Mouse (Mus musculus) kidney, postnatal 0 days (tissue): ENCODE measurements around the gene Idua. TPM values are rescaled to one million over a fixed set of nuclear protein-coding genes. Genes with fewer than 3 reads are reported as not detected.
A peak's percentile ranks its signal among the peaks of the same experiment; 100 is the strongest.

Experiments used
- ATAC-seq: fragments of 200-750 bp; cut with Nextera tagmentation; replicated peaks from 2 replicates; pipeline ENCODE4 v1.8.0; 2017; ENCODE audit warnings: low read depth, moderate number of reproducible peaks, moderate TSS enrichment, moderate library complexity; ENCODE audit not compliant: low FRiP score
- DNase-seq: peaks from one replicate; pipeline ENCODE4 v3.0.0-alpha.2; 2016; ENCODE audit warnings: low spot score
- H3K27ac ChIP-seq: fragments of 300-500 bp; sonication (generic); 2 replicates; pipeline ENCODE4 v1.5.1; 2014; ENCODE audit warnings: mild to moderate bottlenecking
- H3K27me3 ChIP-seq: fragments of 300-500 bp; sonication (generic); 2 replicates; pipeline ENCODE4 v1.6.1; 2014; ENCODE audit warnings: low read length, mixed read lengths; ENCODE audit not compliant: insufficient read depth
- H3K36me3 ChIP-seq: fragments of 300-500 bp; sonication (generic); 2 replicates; pipeline ENCODE4 v1.6.1; 2014; ENCODE audit warnings: low read length, mixed read lengths; ENCODE audit not compliant: insufficient read depth
- H3K4me1 ChIP-seq: fragments of 300-500 bp; sonication (generic); replicated peaks from 2 replicates; pipeline ENCODE4 v1.6.1; 2014; ENCODE audit warnings: antibody characterized with exemption, low read length, mixed read lengths; ENCODE audit not compliant: insufficient read depth
- H3K4me2 ChIP-seq: fragments of 300-500 bp; sonication (generic); 2 replicates; pipeline ENCODE4 v1.6.1; 2014; ENCODE audit warnings: mild to moderate bottlenecking, low read length, moderate library complexity, mixed read lengths
- H3K4me3 ChIP-seq: fragments of 300-500 bp; sonication (generic); replicated peaks from 2 replicates; pipeline ENCODE4 v1.5.1; 2014; ENCODE audit warnings: low read depth, low read length
- H3K9ac ChIP-seq: fragments of 300-500 bp; sonication (generic); 2 replicates; pipeline ENCODE4 v1.6.1; 2014; ENCODE audit warnings: low read depth, low read length
- H3K9me3 ChIP-seq: fragments of 300-500 bp; sonication (generic); replicated peaks from 2 replicates; pipeline ENCODE4 v1.6.1; 2016; ENCODE audit warnings: low read length, inconsistent platforms, mixed read lengths
- CTCF ChIP-seq: IDR thresholded peaks from 2 replicates; pipeline ENCODE4 v1.5.1; 2016; ENCODE audit warnings: antibody characterized with exemption, low read depth, mild to moderate bottlenecking, moderate library complexity
- WGBS: fragments of 180-500 bp; shearing (Covaris S2); extraction: QIAGEN DNeasy Blood & Tissue Kit; methylation state at CpG from one replicate; pipeline ENCODE4 v1.1.7; 2014; 5-methylcytosine and 5-hydroxymethylcytosine counted together
- polyA plus RNA-seq: library from polyadenylated mRNA; unstranded; fragments of >200 nt; fragmentation: Nextera tagmentation; extraction: Ambion mirVana; gene quantifications from 2 replicates; pipeline ENCODE4 v1.2.1, GENCODE M21; 2015

The Idua gene
- polyA plus RNA-seq, 1 experiment from 2014 or later = 6.3 TPM

- H3K27me3 ChIP-seq = no peaks in the 10 kb centered on the region
- 3% methylated on average over 15 of the region's 18 CpGs for WGBS
- H3K4me3 ChIP-seq = peak within 1 kb of the TSS; percentile 97
- peak within 1 kb of the TSS; percentile 45; the same call in 1 of the 2 replicates for H3K9ac ChIP-seq
- peak within 1 kb of the TSS; percentile 96 for H3K4me2 ChIP-seq
- ATAC-seq = peak; percentile 54
- H3K36me3 ChIP-seq = no peaks in the 10 kb centered on the region
- DNase-seq = peak; percentile 80
- H3K4me1 ChIP-seq = peaks cover 11% of the 10 kb centered on the region; the same call in 1 of the 2 replicates
- H3K9me3 ChIP-seq = no peaks in the 10 kb centered on the region
- H3K27ac ChIP-seq = no peak within 1 kb of the TSS
- peak; percentile 65 for TF ChIP-seq CTCF
These were observed 32.1 kb downstream of the Idua start, which contains the start of gene Fgfrl1 for GRCm38 (mm10) chr5:108692271-108692670. Gene Fgfrl1 (plus strand): TSS chr5:108692382.

- H3K36me3 ChIP-seq = no peaks in the 10 kb centered on the region
- H3K9ac ChIP-seq = peak overlapping the region; percentile 79
- H3K27me3 ChIP-seq = no peaks in the 10 kb centered on the region
- H3K27ac ChIP-seq = no peak overlapping the region
- WGBS = under 1% methylated on average over 36 of the region's 43 CpGs
- ATAC-seq (peak; percentile 93), DNase-seq (peak; percentile 97)
- peak overlapping the region; percentile 96 for H3K4me2 ChIP-seq
- no peaks in the 10 kb centered on the region for H3K9me3 ChIP-seq
- peaks cover 11% of the 10 kb centered on the region; the same call in 1 of the 2 replicates for H3K4me1 ChIP-seq
- peak overlapping the region; percentile 97 for H3K4me3 ChIP-seq
- TF ChIP-seq CTCF = no peak
These were observed 33.7 kb downstream of the Idua start for GRCm38 (mm10) chr5:108693872-108694288.

- Histone ChIP-seq H3K4me3 (peak overlapping the region; percentile 97), H3K36me3 (no peaks in the 10 kb centered on the region), H3K27ac (peak overlapping the region; percentile 27; the same call in 1 of the 2 replicates), H3K4me2 (peak overlapping the region; percentile 96), H3K4me1 (peaks cover 11% of the 10 kb centered on the region; the same call in 1 of the 2 replicates), H3K9me3 (no peaks in the 10 kb centered on the region), H3K9ac (peak overlapping the region; percentile 79), H3K27me3 (no peaks in the 10 kb centered on the region)
- DNase-seq (peak; percentile 55), ATAC-seq (peak; percentile 36)
- no peak for TF ChIP-seq CTCF
- WGBS = under 1% methylated on average over 91 of the region's 99 CpGs
These were observed 34.5 kb downstream of the Idua start for GRCm38 (mm10) chr5:108694352-108695261.

GRCm38 (mm10) chr5:108695861-108696260, 35.7 kb downstream of the Idua start:
- no peaks in the 10 kb centered on the region for H3K27me3 ChIP-seq
- TF ChIP-seq CTCF = no peak
- ATAC-seq = no peak
- DNase-seq = no peak
- H3K4me1 ChIP-seq = peaks cover 24% of the 10 kb centered on the region
- H3K9ac ChIP-seq = no peak overlapping the region
- no peaks in the 10 kb centered on the region for H3K9me3 ChIP-seq
- 91% methylated on average over 11 of the region's 12 CpGs for WGBS
- H3K4me2 ChIP-seq = no peak overlapping the region
- H3K27ac ChIP-seq = no peak overlapping the region
- H3K36me3 ChIP-seq = 0 out of 2 replicates have a peak, but pooled peaks cover 2% of the 10 kb centered on the region
- H3K4me3 ChIP-seq = no peak overlapping the region

DNA sequence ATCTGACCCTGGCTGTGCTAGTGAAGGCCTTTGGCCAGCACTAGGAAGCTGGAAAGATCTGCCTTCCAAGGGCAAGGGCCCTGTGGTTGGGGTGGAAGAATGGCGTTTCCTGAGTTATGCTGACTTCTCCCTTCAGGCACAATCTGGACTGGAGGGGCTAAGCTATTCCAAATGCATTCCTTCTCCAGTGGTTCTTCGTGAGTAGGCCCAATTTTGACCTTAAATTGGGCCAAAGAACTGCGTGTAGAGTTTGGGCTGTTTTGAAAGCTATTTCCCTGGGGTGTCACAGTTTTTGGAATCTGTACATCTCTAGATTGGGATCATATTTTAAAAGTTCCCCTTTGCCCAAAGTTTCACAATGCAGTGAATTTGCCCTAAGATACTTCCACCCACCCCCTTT, 36.4 kb downstream of the Idua start:
- Histone ChIP-seq H3K27ac (no peak overlapping the region; the same call in 1 of the 2 replicates), H3K36me3 (0 out of 2 replicates have a peak, but pooled peaks cover 4% of the 10 kb centered on the region), H3K4me1 (peaks cover 27% of the 10 kb centered on the region), H3K4me3 (no peak overlapping the region), H3K27me3 (no peaks in the 10 kb centered on the region), H3K4me2 (no peak overlapping the region), H3K9ac (no peak overlapping the region), H3K9me3 (no peaks in the 10 kb centered on the region)
- no peak for TF ChIP-seq CTCF
- DNase-seq (no peak), ATAC-seq (no peak)
- 70% methylated on average over 3 of the region's 3 CpGs for WGBS

GRCm38 (mm10) chr5:108697341-108697753, 37.2 kb downstream of the Idua start:
- H3K4me2 ChIP-seq = no peak overlapping the region
- DNase-seq (no peak), ATAC-seq (no peak)
- H3K4me1 ChIP-seq = peaks cover 27% of the 10 kb centered on the region
- no peak overlapping the region for H3K4me3 ChIP-seq
- no peak overlapping the region for H3K27ac ChIP-seq
- H3K9me3 ChIP-seq = no peaks in the 10 kb centered on the region
- 0 out of 2 replicates have a peak, but pooled peaks cover 4% of the 10 kb centered on the region for H3K36me3 ChIP-seq
- 26% methylated on average over 4 of the region's 4 CpGs for WGBS
- no peaks in the 10 kb centered on the region for H3K27me3 ChIP-seq
- no peak overlapping the region for H3K9ac ChIP-seq
- TF ChIP-seq CTCF = no peak
